Mouse (Mus musculus): ENCODE measurements around the gene Adarb2. TPM values are rescaled to one million over a fixed set of nuclear protein-coding genes. Genes with fewer than 3 reads are reported as not detected.
A peak's percentile ranks its signal among the peaks of the same experiment; 100 is the strongest.

The Adarb2 gene
- polyA plus RNA-seq, 1 experiment from 2014 or later, result 0.15 TPM

GRCm38 (mm10) chr13:8410353-8411318 lies 208.0 kb downstream of the Adarb2 start:
- Histone ChIP-seq H3K36me3 (ENCODE audit: control insufficient read depth, insufficient read depth) (no peaks in the 10 kb centered on the region), H3K4me1 (ENCODE audit: control insufficient read depth, low read depth, low read length) (no peaks in the 10 kb centered on the region), H3K27me3 (ENCODE audit: control insufficient read depth, insufficient read depth, low read depth, low read length) (no peaks in the 10 kb centered on the region), H3K27ac (ENCODE audit: low read length) (no peak overlapping the region), H3K9me3 (replicated peaks; ENCODE audit: control insufficient read depth, low read length) (no peaks in the 10 kb centered on the region), H3K4me2 (ENCODE audit: low read depth, low read length) (no peak overlapping the region), H3K9ac (ENCODE audit: low read depth, low read length) (no peak overlapping the region), H3K4me3 (ENCODE audit: low read depth, low read length) (no peak overlapping the region)
- WGBS (ENCODE audit: insufficient replicate concordance), result 51% methylated on average over 5 of the region's 5 CpGs
- ATAC-seq (ENCODE audit: low read depth), result no peak

- no peak for ATAC-seq (ENCODE audit: low read depth)
- no peaks in the 10 kb centered on the region for H3K9me3 ChIP-seq (replicated peaks; ENCODE audit: control insufficient read depth, low read length)
- WGBS (ENCODE audit: insufficient replicate concordance), result 60% methylated on average over 15 of the region's 15 CpGs
- H3K4me3 ChIP-seq (ENCODE audit: low read depth, low read length), result no peak overlapping the region
- H3K27ac ChIP-seq (ENCODE audit: low read length), result no peak overlapping the region
- no peaks in the 10 kb centered on the region for H3K4me1 ChIP-seq (ENCODE audit: control insufficient read depth, low read depth, low read length)
- no peaks in the 10 kb centered on the region for H3K27me3 ChIP-seq (ENCODE audit: control insufficient read depth, insufficient read depth, low read depth, low read length)
- H3K9ac ChIP-seq (ENCODE audit: low read depth, low read length), result no peak overlapping the region
- H3K36me3 ChIP-seq (ENCODE audit: control insufficient read depth, insufficient read depth), result no peaks in the 10 kb centered on the region
- no peak overlapping the region for H3K4me2 ChIP-seq (ENCODE audit: low read depth, low read length)
These were observed 221.5 kb downstream of the Adarb2 start for GRCm38 (mm10) chr13:8424019-8424719.

- no peak overlapping the region for H3K4me2 ChIP-seq (ENCODE audit: low read depth, low read length)
- no peak overlapping the region for H3K27ac ChIP-seq (ENCODE audit: low read length)
- 74% methylated on average over 4 of the region's 4 CpGs for WGBS (ENCODE audit: insufficient replicate concordance)
- no peaks in the 10 kb centered on the region for H3K4me1 ChIP-seq (ENCODE audit: control insufficient read depth, low read depth, low read length)
- no peak for ATAC-seq (ENCODE audit: low read depth)
- H3K9me3 ChIP-seq (replicated peaks; ENCODE audit: control insufficient read depth, low read length), result no peaks in the 10 kb centered on the region
- H3K4me3 ChIP-seq (ENCODE audit: low read depth, low read length), result no peak overlapping the region
- H3K36me3 ChIP-seq (ENCODE audit: control insufficient read depth, insufficient read depth), result no peaks in the 10 kb centered on the region
- H3K27me3 ChIP-seq (ENCODE audit: control insufficient read depth, insufficient read depth, low read depth, low read length), result no peaks in the 10 kb centered on the region
- H3K9ac ChIP-seq (ENCODE audit: low read depth, low read length), result no peak overlapping the region
These were observed 236.6 kb downstream of the Adarb2 start for GRCm38 (mm10) chr13:8439188-8439835.

GRCm38 (mm10) chr13:8445415-8445814 lies 242.7 kb downstream of the Adarb2 start:
- ATAC-seq (ENCODE audit: low read depth), result no peak
- 27% methylated on average over 2 of the region's 2 CpGs for WGBS (ENCODE audit: insufficient replicate concordance)

GRCm38 (mm10) chr13:8448192-8448879 lies 245.7 kb downstream of the Adarb2 start:
- Histone ChIP-seq H3K9ac (ENCODE audit: low read depth, low read length) (no peak overlapping the region), H3K36me3 (ENCODE audit: control insufficient read depth, insufficient read depth) (no peaks in the 10 kb centered on the region), H3K27me3 (ENCODE audit: control insufficient read depth, insufficient read depth, low read depth, low read length) (no peaks in the 10 kb centered on the region), H3K4me1 (ENCODE audit: control insufficient read depth, low read depth, low read length) (no peaks in the 10 kb centered on the region), H3K27ac (ENCODE audit: low read length) (no peak overlapping the region), H3K9me3 (replicated peaks; ENCODE audit: control insufficient read depth, low read length) (no peaks in the 10 kb centered on the region), H3K4me3 (ENCODE audit: low read depth, low read length) (no peak overlapping the region), H3K4me2 (ENCODE audit: low read depth, low read length) (no peak overlapping the region)
- ATAC-seq (ENCODE audit: low read depth), result no peak
- WGBS (ENCODE audit: insufficient replicate concordance), result 58% methylated on average over 8 of the region's 8 CpGs

More at GRCm38 (mm10) chr13:8445415-8445814, 242.7 kb downstream of the Adarb2 start:
- no peak overlapping the region for H3K4me3 ChIP-seq (ENCODE audit: low read depth, low read length)
- no peak overlapping the region for H3K27ac ChIP-seq (ENCODE audit: low read length)
- H3K4me2 ChIP-seq (ENCODE audit: low read depth, low read length), result no peak overlapping the region
- no peaks in the 10 kb centered on the region for H3K9me3 ChIP-seq (replicated peaks; ENCODE audit: control insufficient read depth, low read length)
- H3K9ac ChIP-seq (ENCODE audit: low read depth, low read length), result no peak overlapping the region
- no peaks in the 10 kb centered on the region for H3K4me1 ChIP-seq (ENCODE audit: control insufficient read depth, low read depth, low read length)
- no peaks in the 10 kb centered on the region for H3K27me3 ChIP-seq (ENCODE audit: control insufficient read depth, insufficient read depth, low read depth, low read length)
- H3K36me3 ChIP-seq (ENCODE audit: control insufficient read depth, insufficient read depth), result no peaks in the 10 kb centered on the region

DNA sequence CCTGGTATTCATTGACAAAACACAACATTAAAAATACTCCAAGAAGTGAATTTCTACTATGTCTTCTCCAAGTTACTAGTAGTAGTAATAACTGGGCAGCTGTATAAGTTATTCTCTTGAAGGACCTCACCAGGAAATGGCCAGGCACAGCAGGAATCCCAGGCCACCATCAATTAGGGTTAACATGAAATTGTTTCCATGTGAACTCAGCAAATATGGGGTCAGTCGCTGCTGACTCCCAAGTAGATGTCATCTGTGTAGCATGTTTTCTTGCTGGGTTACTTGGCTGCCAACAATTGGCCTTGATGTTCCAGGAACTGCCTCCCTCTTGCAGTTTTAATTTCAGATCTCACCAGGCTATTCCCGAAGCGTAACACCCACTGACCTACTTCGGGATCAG lies 248.9 kb downstream of the Adarb2 start:
- Histone ChIP-seq H3K4me3 (ENCODE audit: low read depth, low read length) (no peak overlapping the region), H3K36me3 (ENCODE audit: control insufficient read depth, insufficient read depth) (no peaks in the 10 kb centered on the region), H3K9ac (ENCODE audit: low read depth, low read length) (no peak overlapping the region), H3K27me3 (ENCODE audit: control insufficient read depth, insufficient read depth, low read depth, low read length) (no peaks in the 10 kb centered on the region), H3K4me2 (ENCODE audit: low read depth, low read length) (no peak overlapping the region), H3K27ac (ENCODE audit: low read length) (no peak overlapping the region), H3K9me3 (replicated peaks; ENCODE audit: control insufficient read depth, low read length) (no peaks in the 10 kb centered on the region), H3K4me1 (ENCODE audit: control insufficient read depth, low read depth, low read length) (no peaks in the 10 kb centered on the region)
- WGBS (ENCODE audit: insufficient replicate concordance), result 61% methylated on average over 4 of the region's 4 CpGs
- no peak for ATAC-seq (ENCODE audit: low read depth)

DNA sequence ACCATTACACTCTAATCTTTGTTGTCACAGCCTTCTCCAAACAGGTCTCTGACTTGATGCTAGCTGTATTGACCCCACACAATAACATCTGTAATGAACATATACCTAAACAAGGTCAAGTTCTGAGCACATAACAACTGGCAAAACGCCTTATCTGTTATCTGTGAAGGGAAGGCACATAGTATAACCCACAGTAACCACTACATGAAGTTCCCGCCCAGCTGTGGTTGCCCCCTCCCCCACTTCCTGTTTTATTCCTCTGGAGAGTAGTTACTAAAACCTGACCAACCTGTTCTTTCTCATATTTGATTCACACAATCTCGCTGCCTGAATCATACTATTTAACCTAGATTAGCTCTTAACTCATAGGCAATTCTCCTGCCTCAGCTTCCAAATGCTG lies 254.2 kb downstream of the Adarb2 start:
- H3K27me3 ChIP-seq (ENCODE audit: control insufficient read depth, insufficient read depth, low read depth, low read length), result no peaks in the 10 kb centered on the region
- peak; percentile 39; the same call in 1 of the 2 replicates for ATAC-seq (ENCODE audit: low read depth)
- no peak overlapping the region for H3K27ac ChIP-seq (ENCODE audit: low read length)
- 18% methylated on average over 3 of the region's 3 CpGs for WGBS (ENCODE audit: insufficient replicate concordance)
- H3K36me3 ChIP-seq (ENCODE audit: control insufficient read depth, insufficient read depth), result no peaks in the 10 kb centered on the region
- H3K9me3 ChIP-seq (replicated peaks; ENCODE audit: control insufficient read depth, low read length), result no peaks in the 10 kb centered on the region
- H3K4me3 ChIP-seq (ENCODE audit: low read depth, low read length), result no peak overlapping the region
- H3K4me1 ChIP-seq (ENCODE audit: control insufficient read depth, low read depth, low read length), result no peaks in the 10 kb centered on the region
- H3K4me2 ChIP-seq (ENCODE audit: low read depth, low read length), result no peak overlapping the region
- no peak overlapping the region for H3K9ac ChIP-seq (ENCODE audit: low read depth, low read length)

- Histone ChIP-seq H3K9me3 (replicated peaks; ENCODE audit: control insufficient read depth, low read length) (no peaks in the 10 kb centered on the region), H3K27me3 (ENCODE audit: control insufficient read depth, insufficient read depth, low read depth, low read length) (no peaks in the 10 kb centered on the region), H3K4me3 (ENCODE audit: low read depth, low read length) (no peak overlapping the region), H3K36me3 (ENCODE audit: control insufficient read depth, insufficient read depth) (no peaks in the 10 kb centered on the region), H3K4me1 (ENCODE audit: control insufficient read depth, low read depth, low read length) (no peaks in the 10 kb centered on the region), H3K9ac (ENCODE audit: low read depth, low read length) (no peak overlapping the region), H3K27ac (ENCODE audit: low read length) (no peak overlapping the region), H3K4me2 (ENCODE audit: low read depth, low read length) (no peak overlapping the region)
- WGBS (ENCODE audit: insufficient replicate concordance), result 53% methylated on average over 3 of the region's 3 CpGs
- ATAC-seq (ENCODE audit: low read depth), result no peak
These were observed 255.2 kb downstream of the Adarb2 start for GRCm38 (mm10) chr13:8457831-8458230.
